Comparison of ENCODE assay signal across 9 mouse cellular contexts in the genomic region with DNA sequence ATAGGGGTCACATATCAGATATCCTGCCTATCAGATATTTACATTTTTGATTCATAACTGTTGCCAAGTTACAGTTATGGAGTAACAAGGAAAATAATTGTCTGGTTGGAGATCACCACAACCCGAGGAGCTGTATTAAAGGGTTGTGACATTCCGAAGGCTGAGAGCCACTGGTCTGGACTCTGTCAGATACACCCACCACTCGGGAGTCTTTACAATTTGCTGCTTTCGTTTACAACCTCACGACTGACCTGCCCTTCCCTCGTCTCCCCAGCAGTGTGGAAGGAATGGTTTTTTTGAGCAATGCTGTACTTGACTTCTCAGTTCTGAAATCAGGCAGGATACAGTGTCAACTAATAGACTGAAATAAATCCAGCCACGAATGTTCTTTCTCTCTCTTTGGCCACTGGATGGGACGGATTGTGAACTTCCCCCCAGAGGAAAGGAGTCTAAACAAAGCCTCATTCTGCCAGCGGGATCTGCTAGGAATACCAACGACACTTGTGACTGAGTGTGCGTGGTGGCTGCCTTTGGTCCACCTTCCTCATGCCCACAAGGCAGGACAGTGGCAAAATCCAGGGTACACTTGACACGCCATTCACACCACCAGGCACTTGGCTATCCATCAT. TPM values are rescaled to one million over a fixed set of nuclear protein-coding genes. Genes with fewer than 3 reads are reported as not detected.
A peak's percentile ranks its signal among the peaks of the same experiment; 100 is the strongest.
DNase-seq lines count a peak whose midpoint lies in the region; ATAC-seq and TF ChIP-seq lines count a peak whose summit lies in the region.
"Had no signal": no experiment of that assay in that cellular context is flagged by ENCODE, and none has a peak within 500 bp of the region (broad histone marks: within the 10 kb centered on the region; RNA-seq: fewer than 3 reads in every experiment).

No protein-coding gene starts in this region.

- DNase-seq in embryo, embryonic 10.5 days (ENCODE audit: low spot score), result peak; percentile 23
- DNase-seq in embryo, embryonic 9.5 days (ENCODE audit: extremely low spot score), result no peak
- peak; percentile 13 to 18 for DNase-seq in layer of hippocampus, adult 8-10 months (ENCODE audit: low spot score in 2 of 2)
- DNase-seq in layer of hippocampus, postnatal 25 days (ENCODE audit: extremely low spot score in 1 of 2, low spot score in 1 of 2), result no peak
- peak; percentile 33 for DNase-seq in heart, postnatal 0 days (ENCODE audit: low spot score)
- DNase-seq in gastrocnemius, adult 8-10 months (ENCODE audit: low spot score in 2 of 2), result no peak
- DNase-seq in spleen, postnatal 10 days (ENCODE audit: low spot score in 2 of 2), result no peak
- DNase-seq: cerebellum, postnatal 36 days had no signal

- peaks cover 6% of the 10 kb centered on the region; the same call in 1 of the 2 replicates for H3K4me1 ChIP-seq in heart, postnatal 0 days (ENCODE audit: control insufficient read depth, insufficient read depth)
- peaks cover 34% of the 10 kb centered on the region for H3K4me1 ChIP-seq in midbrain, embryonic 12.5 days

- no peaks in the 10 kb centered on the region for H3K36me3 ChIP-seq in heart, postnatal 0 days (replicated peaks; ENCODE audit: control insufficient read depth, insufficient read depth, low read length)
- H3K36me3 ChIP-seq in midbrain, embryonic 12.5 days, result no peaks in the 10 kb centered on the region

- no peak overlapping the region for H3K9ac ChIP-seq in heart, postnatal 0 days (replicated peaks; ENCODE audit: low read depth, low read length)
- H3K9ac ChIP-seq in midbrain, embryonic 12.5 days (replicated peaks), result no peak overlapping the region

- no peak overlapping the region for H3K4me3 ChIP-seq in heart, postnatal 0 days (ENCODE audit: low read depth, low read length)
- no peak overlapping the region for H3K4me3 ChIP-seq in midbrain, embryonic 12.5 days

- WGBS in heart, postnatal 0 days, result 19% methylated on average over 12 of the region's 12 CpGs
- WGBS in midbrain, embryonic 12.5 days, result 36% methylated on average over 12 of the region's 12 CpGs

- no peak for TF ChIP-seq EP300 in heart, postnatal 0 days (IDR thresholded peaks at IDR 0.05; ENCODE audit: low read depth)

- no peaks in the 10 kb centered on the region for H3K9me3 ChIP-seq in heart, postnatal 0 days (replicated peaks; ENCODE audit: control insufficient read depth, low read length)
- no peaks in the 10 kb centered on the region for H3K9me3 ChIP-seq in midbrain, embryonic 12.5 days

- H3K4me2 ChIP-seq in heart, postnatal 0 days (ENCODE audit: low read depth, low read length), result peak overlapping the region; percentile 27
- 0 out of 2 replicates have a peak overlapping the region, but pooled peaks have one; percentile 2 for H3K4me2 ChIP-seq in midbrain, embryonic 12.5 days (replicated peaks)

- TF ChIP-seq CTCF in heart, postnatal 0 days (IDR thresholded peaks at IDR 0.05; ENCODE audit: low read depth), result 0 out of 2 replicates have a peak, but pooled peaks have one; percentile 2

- no peak overlapping the region for H3K27ac ChIP-seq in heart, postnatal 0 days (ENCODE audit: low read depth)
- H3K27ac ChIP-seq in midbrain, embryonic 12.5 days (replicated peaks), result no peak overlapping the region

- 0 out of 2 replicates have a peak, but pooled peaks have one; percentile 14 for ATAC-seq in heart, postnatal 0 days (ENCODE audit: insufficient read depth, low read depth)
- ATAC-seq in midbrain, embryonic 12.5 days (ENCODE audit: low FRiP score, low read depth), result no peak

- H3K27me3 ChIP-seq in heart, postnatal 0 days (ENCODE audit: control insufficient read depth, insufficient read depth, low read length), result 0 out of 2 replicates have a peak, but pooled peaks cover 5% of the 10 kb centered on the region
- peaks cover 25% of the 10 kb centered on the region for H3K27me3 ChIP-seq in midbrain, embryonic 12.5 days

RNA-seq across cellular contexts. Expression of gene Serpine2, which starts 0.5 kb away (rescaled TPM):
- total RNA-seq in layer of hippocampus, adult 8-10 months (2022), result 100 to 1,000 TPM; 130 to 196 (median 160) TPM
- 100 to 1,000 TPM; 139 to 160 TPM for total RNA-seq in layer of hippocampus, postnatal 25 days (2021)
- 21.2 and 26.0 TPM in 2 replicates for total RNA-seq in heart, postnatal 0 days (2014; rRNA removed; ENCODE audit: low replicate concordance)
- polyA plus RNA-seq in heart, postnatal 0 days (2015; fragmentation: Nextera tagmentation; extraction: Ambion mirVana), result 50.5 and 55.7 TPM in 2 replicates
- 63.8 and 78.8 TPM in 2 replicates for polyA plus RNA-seq in midbrain, embryonic 12.5 days (2016; fragmentation: Nextera tagmentation; extraction: Ambion mirVana)
- total RNA-seq in gastrocnemius, adult 8-10 months (2022), result 10 to 100 TPM; 68.2 to 83.3 (median 76.2) TPM

Comparison
In these comparisons a context has a peak if more than half of its experiments do, and no peak if none do; other contexts are left out.
1. DNase-seq: peak in embryo, embryonic 10.5 days (single experiment), layer of hippocampus, adult 8-10 months (2 of 2) and heart, postnatal 0 days (single experiment); none in embryo, embryonic 9.5 days (single experiment), layer of hippocampus, postnatal 25 days (0 of 2), gastrocnemius, adult 8-10 months (0 of 2) and spleen, postnatal 10 days (0 of 2).